Mouse (Mus musculus) c-Kit-negative CD71-positive TER-119-positive erythroid progenitor cells, embryonic 14.5 days (primary cell): Measurements from ENCODE around the gene Gm14214.

Experiments used
- DNase-seq: peaks from one replicate; pipeline ENCODE4 v3.0.0-alpha.2; 2013; ENCODE audit warnings: low read depth, low spot score

Gm14214 gene

DNA sequence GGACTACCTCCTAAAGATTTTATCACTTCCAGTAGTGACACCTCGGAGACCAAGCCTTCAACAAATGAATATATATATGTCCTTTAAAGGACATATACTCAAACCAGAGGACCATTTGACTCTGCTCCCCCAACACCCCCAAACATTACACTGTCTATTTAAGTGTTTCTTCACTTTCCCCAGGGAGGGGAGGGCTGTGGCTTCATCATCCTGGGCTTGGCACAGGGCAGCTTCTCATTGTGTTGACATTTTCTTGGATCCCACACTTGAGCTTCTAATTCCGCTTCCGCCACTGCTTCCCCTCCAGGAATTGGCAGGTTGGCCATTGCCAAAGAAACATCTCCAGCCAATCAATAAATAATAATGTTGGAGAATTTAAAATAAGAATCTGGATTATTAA lies 39.0 kb downstream of the Gm14214 start:
- no peak for DNase-seq

DNA sequence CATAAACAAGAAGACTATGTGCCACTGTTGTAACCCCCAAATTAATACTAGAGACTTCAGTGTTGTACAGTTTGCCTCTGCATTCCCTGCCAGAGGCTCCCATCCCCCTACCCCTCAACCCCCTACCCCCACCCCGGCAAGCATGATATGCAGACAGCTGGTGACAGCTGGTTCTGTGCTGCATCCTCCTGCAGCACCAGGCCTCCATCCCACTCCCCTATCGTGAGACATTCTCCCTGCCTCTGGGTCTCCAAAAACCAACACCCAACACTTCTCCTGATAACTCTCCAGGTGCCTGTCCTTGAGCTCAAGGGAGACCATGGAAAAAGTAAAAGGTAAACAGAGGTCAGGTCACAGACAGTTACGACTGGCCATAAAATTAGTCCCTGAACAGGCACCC lies 40.1 kb downstream of the Gm14214 start:
- no peak for DNase-seq

DNA sequence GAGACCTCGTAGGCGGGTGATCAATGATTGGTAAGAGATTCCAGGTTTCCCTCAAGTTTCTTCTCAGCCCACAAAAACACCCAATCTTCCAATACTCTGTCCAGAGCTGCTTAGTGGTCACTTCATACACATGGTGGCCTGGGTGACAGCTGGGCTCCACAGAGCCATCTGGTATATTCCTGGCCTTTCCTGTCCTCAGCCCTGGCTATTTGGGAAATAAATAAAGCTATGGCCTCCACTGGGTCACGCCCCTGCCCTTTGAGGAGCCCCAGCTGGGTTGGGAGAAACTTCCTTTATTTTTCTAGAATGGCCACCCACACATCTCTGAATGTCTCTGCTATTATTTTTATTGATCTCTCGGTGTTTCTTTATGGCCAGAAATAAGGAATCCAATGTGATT lies 46.4 kb downstream of the Gm14214 start:
- DNase-seq = no peak

DNA sequence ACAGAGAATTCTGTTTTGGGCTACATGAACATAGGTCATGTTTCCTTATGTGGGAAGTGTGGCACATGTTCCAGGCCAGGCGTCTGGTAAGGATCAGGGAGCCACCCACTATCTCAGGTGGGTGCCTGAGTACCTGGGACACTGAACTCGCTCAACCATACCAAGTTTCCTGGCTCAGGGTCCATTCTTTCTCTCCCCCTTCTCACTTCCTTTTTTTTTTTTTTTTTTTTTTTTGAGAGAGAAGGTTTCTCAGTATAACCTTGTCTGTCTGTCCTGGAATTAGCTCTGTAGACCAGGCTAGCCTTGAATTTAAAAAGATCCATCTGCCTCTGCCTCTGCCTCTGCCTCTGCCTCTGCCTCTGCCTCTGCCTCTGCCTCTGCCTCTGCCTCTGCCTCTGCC lies 49.5 kb downstream of the Gm14214 start:
- DNase-seq = no peak
